Mouse (Mus musculus) embryonic fibroblast, embryonic 13.5 days (primary cell): ENCODE measurements around the gene Syna.

Source experiments
- CTCF ChIP-seq: IDR thresholded peaks from 2 replicates; pipeline ENCODE4 v1.5.1; 2011; ENCODE audit warnings: mild to moderate bottlenecking, control low read depth, low read length, moderate library complexity, borderline replicate concordance; ENCODE audit not compliant: insufficient read depth
- POLR2A ChIP-seq: IDR thresholded peaks from 2 replicates; pipeline ENCODE4 v1.6.1; 2011; ENCODE audit warnings: low read depth, mild to moderate bottlenecking, control low read depth, low read length, moderate library complexity

DNA sequence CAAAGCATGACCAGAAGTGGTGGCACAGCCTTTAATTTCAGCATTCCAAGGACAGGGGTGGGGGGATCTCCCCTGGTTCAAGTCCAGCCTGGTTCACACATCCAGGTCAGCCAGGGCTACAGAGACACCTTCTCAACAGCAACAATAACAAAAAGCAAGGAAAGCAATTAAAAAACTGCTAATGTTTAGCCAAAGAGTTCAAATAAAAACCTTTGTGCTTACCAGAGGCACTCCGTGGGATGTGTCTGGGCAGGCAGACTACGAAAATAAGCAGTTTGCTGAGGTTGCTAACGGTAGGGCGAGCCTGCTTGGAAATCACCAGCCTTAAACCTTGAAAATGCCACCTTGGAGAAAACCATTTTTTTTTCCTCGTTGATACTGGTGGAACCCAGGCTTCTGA, 21.2 kb upstream of the Syna start, which contains the start of gene Rfc2:
- TF ChIP-seq CTCF (no peak), POLR2A (no peak)
